Mouse (Mus musculus) thymus, adult 2 months (tissue): ENCODE measurements at regions not wholly inside any gene's neighbourhood (a gene's known extent, or its start where the extent isn't known, plus 50 kb on each side); places are given as distances from the start of the nearest gene placed in this dataset.
A peak's percentile ranks its signal among the peaks of the same experiment; 100 is the strongest.

Experiments used
- DNase-seq: peaks from one replicate; pipeline ENCODE4 v3.0.0; 2021
- H3K27ac ChIP-seq: fragments of 200-500 bp; 2 replicates; pipeline ENCODE4 v1.5.1; 2012; ENCODE audit warnings: low read length, control low read depth; ENCODE audit not compliant: control insufficient read depth, insufficient read depth
- H3K27me3 ChIP-seq: fragments of 200-500 bp; 2 replicates; pipeline ENCODE4 v1.6.1; 2012; ENCODE audit warnings: mild to moderate bottlenecking, low read length, moderate library complexity, mixed read lengths; ENCODE audit not compliant: control insufficient read depth, insufficient read depth
- H3K36me3 ChIP-seq: fragments of 200-500 bp; 2 replicates; pipeline ENCODE4 v1.6.1; 2012; ENCODE audit warnings: mild to moderate bottlenecking, low read length, moderate library complexity; ENCODE audit not compliant: control insufficient read depth, insufficient read depth
- H3K4me1 ChIP-seq: fragments of 200-500 bp; replicated peaks from 2 replicates; pipeline ENCODE4 v1.6.1; 2012; ENCODE audit warnings: low read length; ENCODE audit not compliant: control insufficient read depth, insufficient read depth
- H3K4me3 ChIP-seq: fragments of 200-500 bp; 2 replicates; pipeline ENCODE4 v1.5.1; 2012; ENCODE audit warnings: mild to moderate bottlenecking, low read length, control low read depth, moderate library complexity; ENCODE audit not compliant: control insufficient read depth, insufficient read depth
- CTCF ChIP-seq: fragments of 200-500 bp; IDR thresholded peaks from 2 replicates; pipeline ENCODE4 v1.5.1; 2012; ENCODE audit warnings: mild to moderate bottlenecking, control low read depth, low read length, moderate library complexity, borderline replicate concordance; ENCODE audit not compliant: control insufficient read depth, poor library complexity, insufficient read depth; ENCODE audit errors: extremely low read depth
- POLR2A ChIP-seq: fragments of 200-500 bp; IDR thresholded peaks from 2 replicates; pipeline ENCODE4 v1.6.1; 2012; ENCODE audit warnings: mild to moderate bottlenecking, low read length, control low read depth, moderate library complexity; ENCODE audit not compliant: control insufficient read depth, poor library complexity, insufficient read depth; ENCODE audit errors: extremely low read depth
- WGBS: fragments of 180-500 bp; shearing (Covaris S2); methylation state at CpG from one replicate; pipeline ENCODE4 v1.1.7; 2018; 5-methylcytosine and 5-hydroxymethylcytosine counted together

GRCm38 (mm10) chr16:51315608-51316007, 715.4 kb upstream of the Cblb start:
- no peaks in the 10 kb centered on the region for H3K27me3 ChIP-seq
- H3K4me1 ChIP-seq = no peaks in the 10 kb centered on the region
- peak; percentile 20 for DNase-seq
- 18% methylated on average over 6 of the region's 6 CpGs for WGBS
- H3K36me3 ChIP-seq = no peaks in the 10 kb centered on the region
- no peak overlapping the region for H3K4me3 ChIP-seq
- TF ChIP-seq POLR2A = no peak
- no peak for TF ChIP-seq CTCF
- H3K27ac ChIP-seq = no peak overlapping the region

DNA sequence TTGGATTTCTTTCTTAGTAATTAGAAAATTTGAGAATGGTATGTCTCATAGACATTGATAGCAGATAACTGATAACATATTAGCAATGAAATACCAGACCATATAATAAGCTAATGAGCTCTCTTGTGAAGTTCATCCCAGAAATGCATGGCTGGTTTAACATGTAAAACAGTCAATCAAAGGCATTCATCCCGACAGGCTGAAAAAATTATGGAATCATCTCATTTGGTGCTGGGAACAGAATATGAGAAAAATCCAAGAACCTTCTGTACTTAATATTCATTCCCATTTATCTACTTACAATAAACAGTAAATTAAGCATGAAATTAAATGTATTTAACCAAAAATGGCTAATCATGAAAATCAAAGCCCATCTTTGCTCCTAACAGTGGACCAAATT, 698.8 kb upstream of the Cblb start:
- no peak overlapping the region for H3K4me3 ChIP-seq
- no peaks in the 10 kb centered on the region for H3K4me1 ChIP-seq
- WGBS = 91% methylated on average over 1 of the region's 1 CpGs
- no peaks in the 10 kb centered on the region for H3K27me3 ChIP-seq
- H3K36me3 ChIP-seq = no peaks in the 10 kb centered on the region
- TF ChIP-seq POLR2A = no peak
- TF ChIP-seq CTCF = no peak
- H3K27ac ChIP-seq = no peak overlapping the region
- no peak for DNase-seq

GRCm38 (mm10) chr16:51334972-51335371, 696.1 kb upstream of the Cblb start:
- no peaks in the 10 kb centered on the region for H3K4me1 ChIP-seq
- no peaks in the 10 kb centered on the region for H3K27me3 ChIP-seq
- H3K4me3 ChIP-seq = no peak overlapping the region
- H3K36me3 ChIP-seq = no peaks in the 10 kb centered on the region
- 98% methylated on average over 7 of the region's 7 CpGs for WGBS
- H3K27ac ChIP-seq = no peak overlapping the region
- DNase-seq = no peak
- TF ChIP-seq CTCF (no peak), POLR2A (no peak)

GRCm38 (mm10) chr16:51347120-51347519, 683.9 kb upstream of the Cblb start:
- Histone ChIP-seq H3K4me1 (peaks cover 1% of the 10 kb centered on the region; the same call in 1 of the 2 replicates), H3K27ac (no peak overlapping the region), H3K27me3 (no peaks in the 10 kb centered on the region), H3K36me3 (no peaks in the 10 kb centered on the region), H3K4me3 (no peak overlapping the region)
- TF ChIP-seq CTCF (no peak), POLR2A (no peak)
- no peak for DNase-seq

DNA sequence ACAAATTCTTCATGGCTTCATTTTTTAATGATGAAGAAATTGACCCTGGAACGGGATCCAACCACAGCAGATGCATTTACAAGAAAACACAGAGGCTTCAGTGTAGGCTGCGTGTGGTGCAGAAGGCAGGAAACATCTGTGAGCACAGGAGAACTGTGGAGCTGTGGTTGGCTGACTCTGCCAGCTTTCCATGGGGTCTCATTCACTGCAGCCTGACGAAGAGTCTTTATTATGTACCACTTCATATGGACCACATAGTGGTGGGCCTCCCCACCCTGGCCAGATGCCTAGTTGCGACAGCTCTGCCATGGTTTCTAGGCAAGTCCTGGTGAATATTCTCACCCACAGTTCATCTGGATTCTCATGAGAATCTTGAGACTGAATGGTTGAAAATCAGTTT, 678.9 kb upstream of the Cblb start:
- peaks cover 3% of the 10 kb centered on the region; the same call in 1 of the 2 replicates for H3K4me1 ChIP-seq
- DNase-seq = no peak

GRCm38 (mm10) chr16:51353791-51354190, 677.2 kb upstream of the Cblb start:
- WGBS = 97% methylated on average over 2 of the region's 2 CpGs
- Histone ChIP-seq H3K27ac (no peak overlapping the region), H3K27me3 (no peaks in the 10 kb centered on the region), H3K36me3 (no peaks in the 10 kb centered on the region), H3K4me1 (peaks cover 3% of the 10 kb centered on the region; the same call in 1 of the 2 replicates), H3K4me3 (no peak overlapping the region)
- TF ChIP-seq CTCF (no peak), POLR2A (no peak)
- DNase-seq = no peak

More for the DNA sequence above, 678.9 kb upstream of the Cblb start:
- Histone ChIP-seq H3K4me3 (no peak overlapping the region), H3K27me3 (no peaks in the 10 kb centered on the region), H3K27ac (no peak overlapping the region), H3K36me3 (no peaks in the 10 kb centered on the region)
- TF ChIP-seq CTCF (no peak), POLR2A (no peak)
- WGBS = 12% methylated on average over 4 of the region's 4 CpGs

GRCm38 (mm10) chr16:51370070-51370469, 661.0 kb upstream of the Cblb start:
- Histone ChIP-seq H3K4me3 (no peak overlapping the region), H3K27ac (no peak overlapping the region), H3K4me1 (no peaks in the 10 kb centered on the region), H3K36me3 (no peaks in the 10 kb centered on the region), H3K27me3 (no peaks in the 10 kb centered on the region)
- no peak for TF ChIP-seq POLR2A
- no peak for TF ChIP-seq CTCF
- WGBS = 84% methylated on average over 1 of the region's 1 CpGs
- no peak for DNase-seq
